Mouse (Mus musculus): ENCODE measurements around the gene Adamts18.

GRCm38 (mm10) chr8:113669924-113670323 lies 178.6 kb downstream of the Adamts18 start:
- TF ChIP-seq CTCF (IDR thresholded peaks at IDR 0.05; ENCODE audit: extremely low read depth, insufficient read length, insufficient replicate concordance, low read depth, low read length) (no peak), POLR2A (IDR thresholded peaks at IDR 0.05; ENCODE audit: low read depth, low read length) (no peak)
